Comparison of ENCODE assay signal across 20 mouse cellular contexts in genomic region chr12:105312571-105313035, GRCm38 (mm10). TPM values are rescaled to one million over a fixed set of nuclear protein-coding genes. Genes with fewer than 3 reads are reported as not detected.
DNase-seq lines count a peak whose midpoint lies in the region; ATAC-seq lines count a peak whose summit lies in the region.
"Had no signal": no experiment of that assay in that cellular context is flagged by ENCODE, and none has a peak within 500 bp of the region (broad histone marks: within the 10 kb centered on the region; RNA-seq: fewer than 3 reads in every experiment).

No protein-coding gene starts in this region.

- H3K4me2 ChIP-seq in hindbrain, embryonic 16.5 days (ENCODE audit: low read length): no peak overlapping the region
- no peak overlapping the region for H3K4me2 ChIP-seq in hindbrain, embryonic 13.5 days
- H3K4me2 ChIP-seq: embryonic facial prominence, embryonic 15.5 days; forebrain, embryonic 12.5 days; midbrain, embryonic 11.5 days had no signal

- WGBS in hindbrain, embryonic 16.5 days: 57% methylated on average over 5 of the region's 5 CpGs
- 70% methylated on average over 5 of the region's 5 CpGs for WGBS in hindbrain, embryonic 13.5 days

- H3K27ac ChIP-seq in hindbrain, embryonic 16.5 days (ENCODE audit: low read depth, low read length): no peak overlapping the region
- H3K27ac ChIP-seq in hindbrain, embryonic 13.5 days: no peak overlapping the region
- H3K27ac ChIP-seq: embryonic facial prominence, embryonic 15.5 days; forebrain, embryonic 12.5 days had no signal

- peak; percentile 40; the same call in 1 of the 2 replicates for ATAC-seq in hindbrain, embryonic 16.5 days
- ATAC-seq in hindbrain, embryonic 13.5 days (ENCODE audit: low FRiP score): no peak
- no peak for ATAC-seq in erythroblast, adult 5-6 weeks (replicated peaks; ENCODE audit: low FRiP score, poor library complexity, severe bottlenecking)
- ATAC-seq: intestine, postnatal 0 days; liver, postnatal 0 days had no signal

- no peaks in the 10 kb centered on the region for H3K27me3 ChIP-seq in hindbrain, embryonic 16.5 days (replicated peaks; ENCODE audit: control insufficient read depth, insufficient read depth, low read length)
- no peaks in the 10 kb centered on the region for H3K27me3 ChIP-seq in hindbrain, embryonic 13.5 days
- H3K27me3 ChIP-seq: embryonic facial prominence, embryonic 15.5 days; forebrain, embryonic 12.5 days had no signal

- H3K4me1 ChIP-seq in hindbrain, embryonic 16.5 days (ENCODE audit: control insufficient read depth, insufficient read depth, low read depth, low read length): no peaks in the 10 kb centered on the region
- H3K4me1 ChIP-seq in hindbrain, embryonic 13.5 days (replicated peaks): 0 out of 2 replicates have a peak, but pooled peaks cover 4% of the 10 kb centered on the region
- H3K4me1 ChIP-seq: embryonic facial prominence, embryonic 15.5 days; forebrain, embryonic 12.5 days had no signal

- H3K9ac ChIP-seq in hindbrain, embryonic 16.5 days (ENCODE audit: low read depth, low read length): no peak overlapping the region
- H3K9ac ChIP-seq in hindbrain, embryonic 13.5 days: no peak overlapping the region
- H3K9ac ChIP-seq: embryonic facial prominence, embryonic 15.5 days; forebrain, embryonic 12.5 days; liver, postnatal 0 days had no signal

- no peaks in the 10 kb centered on the region; the same call in 1 of the 2 replicates for H3K9me3 ChIP-seq in hindbrain, embryonic 16.5 days (ENCODE audit: control insufficient read depth, low read length)
- H3K9me3 ChIP-seq in hindbrain, embryonic 13.5 days: no peaks in the 10 kb centered on the region
- H3K9me3 ChIP-seq: embryonic facial prominence, embryonic 15.5 days had no signal

- DNase-seq in right cerebral cortex, postnatal 4 days: peak; percentile 20
- DNase-seq in right cerebral cortex, adult 18-20 months: no peak
- peak; percentile 70 to 77 for DNase-seq in cerebellum, postnatal 25 days
- DNase-seq in gastrocnemius, adult 8-10 months (ENCODE audit: low spot score in 2 of 2): no peak
- DNase-seq in kidney, postnatal 10 days: no peak
- DNase-seq: adrenal gland, adult 2 months; heart, postnatal 4 days; kidney, postnatal 14 days; liver, postnatal 0 days; lung, postnatal 4 days; thymus, adult 2 months had no signal

- no peaks in the 10 kb centered on the region for H3K36me3 ChIP-seq in hindbrain, embryonic 16.5 days (ENCODE audit: control insufficient read depth, insufficient read depth, low read length)
- no peaks in the 10 kb centered on the region for H3K36me3 ChIP-seq in hindbrain, embryonic 13.5 days
- H3K36me3 ChIP-seq: embryonic facial prominence, embryonic 15.5 days; forebrain, embryonic 12.5 days had no signal

- H3K4me3 ChIP-seq in hindbrain, embryonic 16.5 days (ENCODE audit: low read length): no peak overlapping the region
- H3K4me3 ChIP-seq in hindbrain, embryonic 13.5 days: no peak overlapping the region
- H3K4me3 ChIP-seq: embryonic facial prominence, embryonic 15.5 days; forebrain, embryonic 12.5 days; myocyte had no signal

RNA-seq across cellular contexts. Expression of gene Tunar, which starts 21.1 kb away (rescaled TPM):
- polyA plus RNA-seq in hindbrain, embryonic 16.5 days (2015; fragmentation: Nextera tagmentation; extraction: Ambion mirVana): 26.3 and 28.6 TPM in 2 replicates
- 9.7 and 10.7 TPM in 2 replicates for polyA plus RNA-seq in hindbrain, embryonic 13.5 days (2015; fragmentation: Nextera tagmentation; extraction: Ambion mirVana)
- not detected for total RNA-seq in gastrocnemius, adult 8-10 months (2022)
- not detected in 2 replicates for total RNA-seq in erythroblast, adult 5-6 weeks (2015; ENCODE audit: low replicate concordance)
- not detected in 2 replicates for total RNA-seq in erythroblast, adult 5-6 weeks (2017; ENCODE audit: low replicate concordance)
- total RNA-seq: gastrocnemius, adult 18-20 months; heart, postnatal 4 days had no signal
- polyA plus RNA-seq: liver, postnatal 0 days; myocyte had no signal

Comparison
In these comparisons a context has a peak if more than half of its experiments do, and no peak if none do; other contexts are left out.
1. DNase-seq: peak in right cerebral cortex, postnatal 4 days (single experiment) and cerebellum, postnatal 25 days (2 of 2); none in right cerebral cortex, adult 18-20 months (single experiment), gastrocnemius, adult 8-10 months (0 of 2) and kidney, postnatal 10 days (single experiment).